Mouse (Mus musculus): Measurements from ENCODE around the gene D7Ertd443e. TPM values are rescaled to one million over a fixed set of nuclear protein-coding genes. Genes with fewer than 3 reads are reported as not detected.

Gene D7Ertd443e
- total RNA-seq, 2 experiments from 2014 or later, result not detected

DNA sequence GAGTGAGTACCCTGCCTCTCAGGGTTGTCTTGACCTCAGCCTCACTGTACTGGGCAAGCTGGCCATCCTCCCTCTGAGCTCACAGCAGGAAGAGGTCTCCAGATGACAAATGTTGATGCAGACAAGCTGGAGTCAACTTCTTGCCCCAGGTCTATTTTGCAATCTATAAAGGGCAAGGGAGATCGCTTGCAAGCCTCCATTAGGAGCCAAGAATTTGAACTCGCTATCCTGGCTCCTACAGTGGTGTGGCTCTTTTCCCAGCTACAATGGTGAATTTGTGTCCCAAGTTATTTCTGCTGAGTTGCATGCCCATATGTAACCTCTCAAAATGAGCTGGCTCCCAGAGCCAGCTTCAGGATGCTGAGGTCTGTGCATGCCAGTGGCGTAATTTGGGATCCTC, 92.7 kb downstream of the D7Ertd443e start:
- no peak for DNase-seq
- intact Hi-C loops (cut with DNase I; ENCODE audit: low total_unique reads), result no loop called here

DNA sequence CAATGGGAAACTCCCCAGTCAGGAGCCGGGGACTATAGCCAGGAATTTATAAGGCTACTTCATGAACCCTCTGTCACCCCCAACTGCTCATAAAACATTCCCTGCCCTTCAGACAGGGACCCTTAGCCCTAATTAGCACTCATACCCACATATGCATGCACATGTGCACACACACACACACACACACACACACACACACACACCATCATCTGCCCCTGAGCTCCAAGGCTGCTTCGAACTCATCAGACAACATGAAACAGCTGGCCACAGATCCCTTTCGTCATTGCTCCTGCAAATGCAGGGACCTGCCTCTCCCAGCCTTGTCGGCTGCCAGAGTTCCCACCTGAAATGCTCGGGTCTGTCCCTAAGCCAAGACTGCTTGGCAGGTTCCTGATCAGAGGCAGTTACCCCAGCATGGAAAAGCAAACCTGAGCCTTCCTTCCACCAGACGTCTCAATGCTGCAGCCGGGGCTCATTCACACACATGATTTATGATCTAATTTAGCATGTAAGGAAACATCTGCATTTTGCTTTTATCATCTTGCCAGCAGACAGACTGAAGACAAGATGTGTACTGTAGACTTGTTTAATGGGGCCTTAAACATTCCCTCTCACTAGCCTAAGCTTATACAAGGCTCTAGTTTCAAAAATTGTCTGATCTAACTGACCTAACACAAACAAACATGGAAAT, 95.7 kb downstream of the D7Ertd443e start:
- no peak for DNase-seq
- intact Hi-C loops (cut with DNase I; ENCODE audit: low total_unique reads), result no loop called here

DNA sequence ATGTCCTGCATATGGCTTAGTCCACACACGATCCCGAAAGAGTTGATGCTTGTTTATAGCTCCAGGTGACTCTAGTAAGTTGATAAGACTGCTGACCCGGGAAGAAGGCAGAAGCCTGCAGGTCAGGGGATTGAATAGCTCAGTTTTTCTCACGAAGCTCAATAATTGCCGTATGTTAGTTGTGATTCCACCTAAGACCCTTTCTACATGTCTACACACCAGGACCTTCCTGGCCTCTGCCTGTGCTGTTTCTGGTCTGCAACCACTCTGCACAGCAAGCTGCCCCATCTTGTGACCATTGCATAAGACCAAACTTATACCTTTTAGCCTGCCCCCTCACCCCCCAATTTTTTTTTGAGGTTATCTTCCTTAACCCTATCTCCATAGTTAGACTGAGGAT, 96.3 kb downstream of the D7Ertd443e start:
- intact Hi-C loops (cut with DNase I; ENCODE audit: low total_unique reads), result no loop called here
- DNase-seq, result no peak

DNA sequence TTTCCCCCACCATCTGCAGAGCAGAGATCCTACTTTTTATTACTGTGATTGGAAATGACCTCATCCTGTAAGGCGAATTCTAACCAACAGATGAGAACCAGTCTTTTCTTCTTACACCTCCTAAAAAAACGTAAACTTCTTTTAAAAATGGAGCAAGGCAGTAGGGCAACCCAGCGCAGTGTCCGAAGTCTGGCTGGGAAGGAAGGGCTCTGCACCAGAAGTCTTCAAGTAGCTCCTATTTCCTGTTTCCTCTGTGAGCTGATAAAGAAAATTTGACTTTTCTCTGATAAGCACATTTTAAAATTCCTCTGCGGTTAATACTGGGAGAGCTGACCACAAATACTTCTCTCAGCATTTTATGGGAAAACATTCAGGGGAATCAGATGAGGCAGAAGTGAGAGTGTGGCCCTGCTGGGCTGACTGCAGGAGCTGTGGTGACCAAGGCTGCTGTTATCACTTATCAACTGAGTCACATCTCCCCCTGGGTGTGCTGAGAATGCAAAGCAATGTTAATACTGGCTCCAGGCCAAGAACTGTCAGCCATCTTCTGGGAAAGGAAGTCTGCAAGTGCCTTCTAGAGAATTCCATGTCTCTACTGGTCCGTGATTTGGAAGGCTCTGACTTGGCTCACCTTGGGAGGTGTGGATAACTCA, 97.8 kb downstream of the D7Ertd443e start:
- DNase-seq, result no peak
- intact Hi-C loops (cut with DNase I; ENCODE audit: low total_unique reads), result no loop called here

DNA sequence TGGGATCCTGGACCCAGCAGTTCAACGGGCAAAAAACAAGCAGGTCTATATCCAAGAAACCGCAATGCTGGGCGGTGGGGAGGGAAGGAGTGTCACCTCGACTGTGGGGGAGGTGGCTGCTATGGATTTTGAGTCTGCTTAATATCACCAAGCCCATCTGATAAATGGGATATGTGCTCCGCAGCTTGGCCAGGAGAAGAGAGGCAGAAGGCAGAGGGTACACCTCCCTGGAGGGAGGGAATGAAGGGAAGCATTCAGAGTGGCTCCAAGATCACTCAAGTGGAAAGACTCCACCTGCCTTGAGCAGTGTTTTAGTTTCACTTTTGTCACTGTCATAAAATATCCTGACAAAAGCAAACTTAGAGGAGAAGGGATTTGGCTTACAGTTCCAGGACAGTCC, 112.5 kb downstream of the D7Ertd443e start:
- intact Hi-C loops (cut with DNase I; ENCODE audit: low total_unique reads), result no loop called here
- DNase-seq, result no peak

DNA sequence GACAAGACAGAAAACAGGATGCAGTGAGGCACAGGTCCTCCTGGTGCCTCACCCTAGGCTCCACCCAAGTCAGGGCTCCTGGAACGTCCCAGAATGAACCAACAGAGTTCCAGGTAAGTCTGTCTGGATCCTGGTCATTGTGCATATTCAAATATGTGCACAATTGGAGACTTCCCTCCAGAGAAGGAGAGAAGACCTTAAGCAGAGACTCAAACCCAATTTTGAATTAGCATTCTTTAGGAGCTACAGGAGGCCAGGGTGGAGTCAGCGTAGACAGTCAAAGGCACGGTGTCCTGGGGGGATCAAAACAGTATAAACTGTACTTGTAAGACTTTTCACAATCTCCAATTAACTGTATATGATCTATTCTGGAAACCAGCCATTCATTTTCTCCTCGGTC, 113.0 kb downstream of the D7Ertd443e start:
- intact Hi-C loops (cut with DNase I; ENCODE audit: low total_unique reads), result no loop called here

DNA sequence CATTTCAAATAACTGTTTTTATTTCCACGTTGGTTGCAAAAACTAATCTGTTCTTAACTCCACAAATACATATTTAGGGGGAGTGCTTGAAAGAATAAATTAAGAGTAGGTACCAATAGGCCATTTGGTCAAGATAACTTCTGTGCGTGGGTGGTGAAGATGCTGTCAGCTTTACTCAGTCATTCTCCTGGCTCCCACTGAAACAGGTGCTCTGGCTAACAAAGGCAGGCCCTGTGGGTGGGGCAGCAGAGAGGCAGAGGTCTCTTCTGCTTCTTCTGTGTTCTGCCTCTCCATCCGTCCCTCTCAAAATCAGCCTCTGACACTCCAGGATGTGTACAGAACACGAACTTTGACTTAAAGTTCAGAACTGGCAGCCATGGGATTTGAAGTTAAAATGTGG, 119.7 kb downstream of the D7Ertd443e start:
- intact Hi-C loops (cut with DNase I; ENCODE audit: low total_unique reads), result no loop called here
- no peak for DNase-seq

More for the DNA sequence above, 113.0 kb downstream of the D7Ertd443e start:
- no peak for DNase-seq

DNA sequence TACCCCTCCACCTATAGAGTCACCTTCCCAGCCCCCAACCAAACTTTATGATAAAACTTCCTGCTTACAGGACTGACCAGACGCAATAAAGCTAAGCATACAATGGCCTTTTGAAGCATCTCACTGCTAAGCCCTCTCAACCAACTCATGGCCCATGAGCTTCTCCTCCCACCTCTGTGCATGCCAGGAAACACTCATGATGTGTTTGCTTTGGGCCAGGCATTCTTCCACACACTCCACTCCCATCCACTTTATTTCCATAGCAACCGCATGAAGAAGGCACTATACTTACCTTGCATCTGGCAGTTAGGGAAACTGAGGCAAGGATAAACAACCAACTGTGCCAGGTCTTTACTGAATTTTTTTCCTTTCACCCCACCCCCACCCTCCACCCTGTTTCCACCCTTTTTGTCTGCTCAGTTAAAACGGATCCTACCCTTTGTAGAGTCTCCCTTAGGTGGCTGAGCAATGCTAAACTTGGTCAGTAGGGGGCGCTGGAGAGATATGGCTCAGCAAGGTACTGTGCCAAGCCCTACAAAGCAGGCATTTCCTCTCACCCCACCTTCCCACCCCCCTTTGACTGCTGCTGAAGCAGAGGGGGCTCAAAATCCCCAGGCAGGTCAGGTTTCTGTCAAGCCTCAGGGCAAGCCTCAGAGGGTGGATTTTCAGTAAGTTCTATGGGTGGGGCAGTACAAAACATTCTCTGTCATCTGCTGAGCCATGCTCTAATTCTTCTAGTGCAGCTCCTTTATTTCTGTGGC, 122.1 kb downstream of the D7Ertd443e start:
- DNase-seq, result peak; percentile 45
- intact Hi-C loops (cut with DNase I; ENCODE audit: low total_unique reads), result no loop called here

DNA sequence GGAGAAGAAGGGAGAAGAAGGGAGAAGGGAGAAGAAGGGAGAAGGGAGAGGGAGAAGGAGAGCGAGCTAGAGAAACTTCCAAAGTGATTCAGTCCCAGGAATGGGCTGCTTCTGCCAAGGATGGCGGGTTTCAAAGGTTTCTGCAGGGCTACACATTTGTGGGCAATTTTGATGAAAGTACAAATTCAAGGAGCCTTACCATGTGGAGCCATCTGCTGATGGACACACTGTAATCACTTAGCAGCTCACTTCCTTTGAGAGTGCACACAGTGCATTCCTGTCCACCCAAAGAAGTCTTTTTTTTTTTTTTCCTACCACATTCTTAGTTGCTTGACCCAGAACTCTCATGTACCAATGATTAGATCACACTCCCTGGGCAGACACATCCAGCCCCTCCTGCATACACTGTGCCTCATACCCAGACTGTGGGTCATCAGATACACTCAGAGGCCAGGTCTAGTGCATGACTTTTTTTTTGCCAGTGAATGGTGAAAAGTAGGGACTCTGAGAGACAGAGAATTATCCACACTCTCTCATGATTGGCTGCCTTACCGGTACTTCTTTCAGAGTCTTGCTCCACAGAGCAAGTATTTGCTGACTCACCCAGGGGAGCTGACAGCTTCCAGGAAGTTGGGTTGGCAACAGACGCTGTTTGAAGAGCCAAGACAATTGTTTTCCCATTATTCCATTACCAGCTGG, 124.3 kb downstream of the D7Ertd443e start:
- DNase-seq, result peak; percentile 25
- intact Hi-C loops (cut with DNase I; ENCODE audit: low total_unique reads), result no loop called here

DNA sequence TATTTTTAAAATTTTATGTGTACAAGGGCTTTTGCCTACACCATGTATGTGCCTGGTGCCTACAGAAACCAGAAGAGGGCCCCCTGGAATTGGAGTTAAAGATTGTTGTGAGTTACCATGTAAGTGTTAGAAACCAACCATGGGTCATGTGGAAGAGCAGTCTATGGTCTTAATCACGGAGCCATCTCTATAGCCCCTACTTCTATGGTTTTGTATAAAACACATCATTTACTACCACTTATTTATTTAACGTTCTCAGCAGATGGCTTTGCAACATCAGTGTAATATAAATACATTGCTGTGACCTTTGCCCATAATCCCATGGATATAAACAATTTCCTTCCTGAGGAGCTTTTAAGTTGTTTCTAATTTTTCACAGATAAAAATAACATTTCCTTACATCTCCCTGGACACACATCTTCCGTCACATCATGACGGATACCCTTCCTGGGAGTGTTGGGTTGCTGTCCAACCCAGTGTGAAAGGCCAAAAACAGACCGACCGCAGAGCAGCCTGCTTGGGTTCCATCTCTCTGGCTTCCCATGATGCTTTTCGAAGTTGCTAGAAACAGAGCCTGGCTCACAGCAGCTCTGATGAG, 135.1 kb downstream of the D7Ertd443e start:
- no peak for DNase-seq

DNA sequence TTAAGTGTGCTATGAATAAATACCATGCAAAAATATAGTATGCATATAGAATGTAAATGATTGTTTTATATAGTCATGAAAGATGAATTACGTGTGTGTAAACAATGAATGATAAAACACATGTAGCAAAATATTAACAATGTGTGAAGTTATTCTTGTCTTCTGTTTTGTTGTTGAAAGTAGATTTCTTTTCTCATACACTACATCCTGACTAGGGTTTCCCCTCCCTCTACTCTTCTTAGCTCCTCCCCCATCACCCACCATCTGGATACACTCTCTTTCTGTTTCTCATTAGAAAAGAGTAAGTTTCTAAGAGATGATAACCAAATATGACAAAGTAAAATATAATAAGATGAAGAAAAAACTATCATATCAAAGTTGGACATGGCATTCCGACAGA, 137.4 kb downstream of the D7Ertd443e start:
- intact Hi-C loops (cut with DNase I; ENCODE audit: low total_unique reads), result no loop called here
- DNase-seq, result no peak

More for the DNA sequence above, 135.1 kb downstream of the D7Ertd443e start:
- intact Hi-C loops (cut with DNase I; ENCODE audit: low total_unique reads), result no loop called here

DNA sequence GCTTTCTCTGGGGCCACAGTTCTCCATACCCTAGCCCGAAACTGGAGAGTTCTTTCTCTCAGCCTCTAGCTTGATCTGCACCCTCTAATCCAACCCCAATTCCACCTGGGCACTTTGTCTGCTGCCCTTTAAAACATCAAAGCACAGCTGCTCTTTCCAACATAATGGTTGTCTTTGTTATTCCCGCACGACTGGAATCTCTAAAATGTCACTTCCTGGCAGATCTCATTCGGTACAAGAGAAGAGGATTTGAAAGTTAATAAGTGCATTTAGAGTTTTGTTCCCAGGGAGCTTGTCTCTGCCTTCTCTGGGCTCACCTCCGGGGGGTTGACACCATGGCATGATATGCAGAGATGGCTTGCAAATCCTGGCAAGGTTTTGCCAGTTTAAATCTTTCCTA, 138.8 kb downstream of the D7Ertd443e start:
- intact Hi-C loops (cut with DNase I; ENCODE audit: low total_unique reads), result no loop called here
- no peak for DNase-seq

DNA sequence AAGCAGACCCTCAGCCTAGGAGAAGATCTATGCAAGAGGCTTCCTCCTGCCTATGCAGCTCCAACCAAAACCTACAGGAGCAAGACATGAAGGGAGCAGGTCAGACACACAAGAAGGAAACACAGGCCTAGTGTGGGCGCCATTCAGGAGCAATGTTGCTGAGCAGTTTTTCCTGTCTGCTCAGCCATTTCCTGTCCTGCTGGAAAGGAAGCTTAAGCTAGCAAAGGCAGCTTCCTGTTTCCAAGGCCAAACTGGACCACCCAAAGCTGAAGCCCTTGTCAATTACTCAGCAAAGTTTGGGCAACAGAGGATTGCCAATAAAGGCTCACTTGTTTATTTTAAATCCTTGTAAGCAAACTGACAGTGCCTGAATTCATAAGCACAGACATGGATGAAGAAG, 142.7 kb downstream of the D7Ertd443e start:
- intact Hi-C loops (cut with DNase I; ENCODE audit: low total_unique reads), result no loop called here

DNA sequence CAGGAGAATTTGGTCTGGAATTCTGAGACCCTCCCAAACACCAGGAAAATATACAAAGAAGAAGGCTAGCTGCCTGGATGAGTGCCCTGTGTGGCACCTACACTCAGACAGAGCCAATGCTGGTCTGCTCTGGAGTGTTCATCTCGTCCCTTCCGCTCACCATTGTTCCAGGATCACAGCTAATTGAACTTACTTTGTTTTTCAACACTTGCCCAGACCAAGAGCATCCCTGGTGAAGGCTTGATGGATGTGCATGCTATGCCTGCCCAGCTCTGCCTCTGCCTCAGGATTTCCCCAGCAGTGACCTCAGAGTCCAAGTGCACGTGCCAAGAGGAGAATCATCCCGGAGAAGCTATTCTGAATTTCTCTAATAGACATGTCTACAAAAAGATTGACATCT, 144.2 kb downstream of the D7Ertd443e start:
- intact Hi-C loops (cut with DNase I; ENCODE audit: low total_unique reads), result no loop called here
- no peak for DNase-seq

More for the DNA sequence above, 142.7 kb downstream of the D7Ertd443e start:
- no peak for DNase-seq

DNA sequence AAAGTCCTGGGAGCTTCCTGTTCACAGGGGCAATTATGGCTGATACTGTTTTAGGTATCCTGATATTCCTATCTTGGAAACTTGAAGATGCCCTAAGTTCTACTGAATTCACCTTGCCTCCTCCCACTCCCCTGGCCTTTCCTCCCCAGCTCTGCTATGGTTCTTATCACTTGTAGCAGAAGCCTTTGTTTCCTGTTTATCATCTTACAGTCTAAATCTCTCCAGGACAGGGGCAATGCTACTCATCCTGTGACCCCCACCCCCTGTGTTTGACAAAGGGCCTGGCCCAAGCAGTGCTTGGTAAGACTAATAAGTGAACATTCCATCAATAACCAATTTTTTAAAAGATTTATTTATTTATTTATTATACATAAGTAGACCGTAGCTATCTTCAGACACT, 144.9 kb downstream of the D7Ertd443e start:
- intact Hi-C loops (cut with DNase I; ENCODE audit: low total_unique reads), result no loop called here
- no peak for DNase-seq

DNA sequence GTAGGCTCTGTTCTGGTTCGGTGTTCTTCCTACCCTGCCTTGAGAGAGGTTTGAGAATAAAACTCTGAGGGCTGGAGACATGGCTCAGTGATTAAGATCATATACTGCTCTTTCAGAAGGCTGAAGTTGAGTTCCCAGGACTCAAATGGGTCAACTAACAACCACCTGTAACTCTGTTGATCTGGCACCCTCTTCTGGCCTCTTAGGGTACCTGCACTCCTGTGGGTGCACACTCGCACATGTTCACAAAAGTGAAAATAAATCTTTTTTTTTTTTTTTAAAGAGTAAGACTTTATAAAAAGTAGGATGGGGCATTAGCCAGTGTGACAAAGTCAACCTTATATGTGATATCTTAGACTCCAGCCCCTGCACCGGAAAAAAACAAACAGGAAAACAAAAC, 146.6 kb downstream of the D7Ertd443e start:
- intact Hi-C loops (cut with DNase I; ENCODE audit: low total_unique reads), result no loop called here
- DNase-seq, result no peak

DNA sequence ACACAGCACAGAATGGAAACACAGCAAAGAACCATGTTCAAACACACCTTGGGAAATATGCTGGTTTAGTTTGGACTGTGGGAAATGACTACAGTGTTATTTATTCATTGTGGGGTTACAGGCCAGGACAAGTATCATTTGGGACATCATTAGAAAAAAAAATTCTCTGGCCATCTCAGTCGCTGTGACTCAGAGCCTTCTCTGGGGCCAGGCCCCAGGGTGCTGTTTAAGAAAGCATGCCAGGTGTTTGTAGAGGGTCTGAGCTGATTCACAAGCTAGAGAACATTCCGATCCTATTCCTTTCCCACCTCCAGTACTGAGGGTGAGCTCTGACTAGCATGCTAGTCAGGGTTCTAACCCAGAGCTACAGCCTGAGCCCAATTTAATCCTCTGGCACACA, 148.1 kb downstream of the D7Ertd443e start:
- intact Hi-C loops (cut with DNase I; ENCODE audit: low total_unique reads), result no loop called here
- no peak for DNase-seq

DNA sequence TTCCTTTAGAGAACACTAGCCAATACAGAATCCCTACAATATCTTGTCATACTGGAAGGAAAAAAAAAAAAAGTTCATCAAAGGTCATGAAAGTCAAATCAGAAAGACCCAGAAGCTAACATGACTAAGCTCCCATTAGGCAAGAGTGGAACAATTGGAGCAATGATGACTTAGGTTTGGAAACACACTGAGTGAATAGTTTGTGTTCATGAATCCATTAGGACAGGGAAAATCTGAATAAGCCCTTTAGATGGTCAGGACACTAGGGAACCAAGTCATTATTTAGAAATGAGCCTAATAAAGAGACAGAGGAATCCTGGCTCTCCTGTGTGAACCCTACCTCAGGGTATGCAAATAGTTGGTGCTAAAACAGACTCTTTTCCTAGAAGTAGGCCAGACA, 148.7 kb downstream of the D7Ertd443e start:
- intact Hi-C loops (cut with DNase I; ENCODE audit: low total_unique reads), result no loop called here
- no peak for DNase-seq

DNA sequence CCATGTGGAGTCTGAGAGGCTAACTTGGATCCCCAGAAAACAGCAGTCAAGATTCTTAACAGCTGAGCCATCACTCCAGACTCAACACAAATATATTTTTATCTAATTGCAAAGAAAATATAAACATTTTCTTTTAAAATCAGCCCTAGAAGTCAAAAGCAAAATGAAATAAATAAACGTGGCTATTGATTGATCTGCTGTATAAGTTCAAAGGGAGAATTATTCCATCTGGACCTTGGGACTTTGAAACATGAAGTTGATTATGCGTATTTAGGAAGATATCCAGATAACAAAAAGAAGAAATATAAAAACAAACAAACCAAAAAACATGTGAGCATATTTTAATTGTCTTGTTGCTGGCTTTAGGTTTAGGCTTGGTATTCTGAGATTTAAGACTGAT, 149.9 kb downstream of the D7Ertd443e start:
- intact Hi-C loops (cut with DNase I; ENCODE audit: low total_unique reads), result no loop called here

More for the DNA sequence above, 149.9 kb downstream of the D7Ertd443e start:
- no peak for DNase-seq

Measured in gastrocnemius, postnatal 14 days (tissue).